ENCODE assay signal across 23 mouse cellular contexts in genomic region chr7:64310241-64310640, GRCm38 (mm10). TPM values are rescaled to one million over a fixed set of nuclear protein-coding genes. Genes with fewer than 3 reads are reported as not detected.
A peak's percentile ranks its signal among the peaks of the same experiment; 100 is the strongest.
DNase-seq lines count a peak whose midpoint lies in the region; ATAC-seq and TF ChIP-seq lines count a peak whose summit lies in the region.
"Had no signal": no experiment of that assay in that cellular context is flagged by ENCODE, and none has a peak within 500 bp of the region (broad histone marks: within the 10 kb centered on the region; RNA-seq: fewer than 3 reads in every experiment).

No protein-coding gene starts in this region.

- H3K9me3 ChIP-seq in hindbrain, postnatal 0 days (ENCODE audit: low read length): no peaks in the 10 kb centered on the region
- H3K9me3 ChIP-seq in hindbrain, embryonic 14.5 days (ENCODE audit: control insufficient read depth, low read length): no peaks in the 10 kb centered on the region
- H3K9me3 ChIP-seq in neural tube, embryonic 11.5 days (ENCODE audit: control insufficient read depth, low read length): no peaks in the 10 kb centered on the region
- H3K9me3 ChIP-seq in neural tube, embryonic 14.5 days (ENCODE audit: control insufficient read depth, low read length): no peaks in the 10 kb centered on the region
- H3K9me3 ChIP-seq: embryonic facial prominence, embryonic 10.5 days; embryonic facial prominence, embryonic 13.5 days; forebrain, embryonic 12.5 days; forebrain, embryonic 15.5 days had no signal

- no peaks in the 10 kb centered on the region for H3K27me3 ChIP-seq in hindbrain, postnatal 0 days (ENCODE audit: insufficient read depth, low read length)
- no peaks in the 10 kb centered on the region for H3K27me3 ChIP-seq in hindbrain, embryonic 14.5 days (ENCODE audit: control insufficient read depth, insufficient read depth, low read length)
- H3K27me3 ChIP-seq in neural tube, embryonic 11.5 days (ENCODE audit: control insufficient read depth, insufficient read depth, low read length): no peaks in the 10 kb centered on the region
- H3K27me3 ChIP-seq in neural tube, embryonic 14.5 days (ENCODE audit: control insufficient read depth, insufficient read depth, low read length): no peaks in the 10 kb centered on the region
- H3K27me3 ChIP-seq: embryonic facial prominence, embryonic 13.5 days; forebrain, embryonic 12.5 days; forebrain, embryonic 15.5 days had no signal

- peak; percentile 28 for DNase-seq in hindbrain, postnatal 0 days (ENCODE audit: low spot score)
- DNase-seq in hindbrain, embryonic 14.5 days (ENCODE audit: low spot score): no peak
- DNase-seq in neural tube, embryonic 11.5 days (ENCODE audit: low spot score): no peak
- no peak for DNase-seq in neural tube, embryonic 10.5 days (ENCODE audit: extremely low spot score, low spot score)
- no peak for DNase-seq in kidney, postnatal 4 days
- DNase-seq: adrenal gland, adult 2 months; adrenal gland, postnatal 14 days; cerebellum, adult 11-12 months; cerebellum, adult 8-10 months; cerebellum, postnatal 10 days; cerebellum, postnatal 36 days; embryo, embryonic 11 days; gastrocnemius, postnatal 10 days; gastrocnemius, postnatal 36 days; heart, adult 2 months had no signal

- no peak overlapping the region for H3K9ac ChIP-seq in hindbrain, postnatal 0 days (replicated peaks; ENCODE audit: low read length)
- H3K9ac ChIP-seq in hindbrain, embryonic 14.5 days: no peak overlapping the region
- no peak overlapping the region for H3K9ac ChIP-seq in neural tube, embryonic 11.5 days (ENCODE audit: low read length)
- H3K9ac ChIP-seq in neural tube, embryonic 14.5 days (replicated peaks; ENCODE audit: low read depth, low read length): no peak overlapping the region
- H3K9ac ChIP-seq: embryonic facial prominence, embryonic 13.5 days; forebrain, embryonic 12.5 days; forebrain, embryonic 15.5 days had no signal

- ATAC-seq in hindbrain, postnatal 0 days: no peak
- ATAC-seq in hindbrain, embryonic 14.5 days (ENCODE audit: low FRiP score): no peak
- no peak for ATAC-seq in neural tube, embryonic 11.5 days (ENCODE audit: insufficient read depth, low FRiP score, low TSS enrichment)
- ATAC-seq in neural tube, embryonic 14.5 days (ENCODE audit: low read depth): peak; percentile 24; the same call in 1 of the 2 replicates
- ATAC-seq: CD4-positive, CD25-positive, alpha-beta regulatory T cell, adult 4 months; forebrain, embryonic 15.5 days had no signal

- H3K27ac ChIP-seq in hindbrain, postnatal 0 days: peak overlapping the region; percentile 41
- no peak overlapping the region for H3K27ac ChIP-seq in hindbrain, embryonic 14.5 days
- H3K27ac ChIP-seq in neural tube, embryonic 11.5 days (ENCODE audit: low read depth, low read length): peak overlapping the region; percentile 35; the same call in 1 of the 2 replicates
- peak overlapping the region; percentile 57; the same call in 1 of the 2 replicates for H3K27ac ChIP-seq in neural tube, embryonic 14.5 days (ENCODE audit: low read depth, low read length)
- H3K27ac ChIP-seq: embryonic facial prominence, embryonic 10.5 days; embryonic facial prominence, embryonic 13.5 days; forebrain, embryonic 12.5 days; forebrain, embryonic 15.5 days; heart, adult 2 months had no signal

- no peaks in the 10 kb centered on the region for H3K4me1 ChIP-seq in hindbrain, postnatal 0 days (ENCODE audit: insufficient read depth, low read length)
- no peaks in the 10 kb centered on the region for H3K4me1 ChIP-seq in hindbrain, embryonic 14.5 days (replicated peaks; ENCODE audit: control insufficient read depth, insufficient read depth, low read length)
- no peaks in the 10 kb centered on the region for H3K4me1 ChIP-seq in neural tube, embryonic 11.5 days (ENCODE audit: control insufficient read depth, insufficient read depth, low read length)
- no peaks in the 10 kb centered on the region for H3K4me1 ChIP-seq in neural tube, embryonic 14.5 days (ENCODE audit: control insufficient read depth, insufficient read depth, low read length)
- H3K4me1 ChIP-seq: embryonic facial prominence, embryonic 10.5 days; embryonic facial prominence, embryonic 13.5 days; forebrain, embryonic 12.5 days had no signal

- WGBS in hindbrain, postnatal 0 days: 61% methylated on average over 7 of the region's 7 CpGs
- WGBS in hindbrain, embryonic 14.5 days: 74% methylated on average over 7 of the region's 7 CpGs
- WGBS in neural tube, embryonic 11.5 days: 52% methylated on average over 7 of the region's 7 CpGs
- WGBS in neural tube, embryonic 14.5 days: 33% methylated on average over 7 of the region's 7 CpGs

- no peak overlapping the region for H3K4me2 ChIP-seq in hindbrain, postnatal 0 days (ENCODE audit: low read depth, low read length)
- no peak overlapping the region for H3K4me2 ChIP-seq in hindbrain, embryonic 14.5 days (replicated peaks)
- H3K4me2 ChIP-seq in neural tube, embryonic 11.5 days (ENCODE audit: low read depth): no peak overlapping the region
- no peak overlapping the region for H3K4me2 ChIP-seq in neural tube, embryonic 14.5 days (ENCODE audit: low read depth, low read length)
- H3K4me2 ChIP-seq: embryonic facial prominence, embryonic 13.5 days; forebrain, embryonic 12.5 days; forebrain, embryonic 15.5 days; heart, embryonic 11.5 days had no signal

- no peak for TF ChIP-seq CTCF in hindbrain, postnatal 0 days (IDR thresholded peaks at IDR 0.05; ENCODE audit: low read depth)

- peaks cover 7% of the 10 kb centered on the region; the same call in 1 of the 2 replicates for H3K36me3 ChIP-seq in hindbrain, postnatal 0 days (ENCODE audit: insufficient read depth, low read length)
- H3K36me3 ChIP-seq in hindbrain, embryonic 14.5 days (replicated peaks; ENCODE audit: control insufficient read depth, insufficient read depth): peaks cover 28% of the 10 kb centered on the region
- H3K36me3 ChIP-seq in neural tube, embryonic 11.5 days (ENCODE audit: control insufficient read depth, insufficient read depth, low read length): no peaks in the 10 kb centered on the region; the same call in 1 of the 2 replicates
- 0 out of 2 replicates have a peak, but pooled peaks cover 6% of the 10 kb centered on the region for H3K36me3 ChIP-seq in neural tube, embryonic 14.5 days (ENCODE audit: control insufficient read depth, insufficient read depth, low read length)

- no peak overlapping the region for H3K4me3 ChIP-seq in hindbrain, postnatal 0 days (ENCODE audit: low read length)
- H3K4me3 ChIP-seq in hindbrain, embryonic 14.5 days (replicated peaks; ENCODE audit: low read length): no peak overlapping the region
- H3K4me3 ChIP-seq in neural tube, embryonic 11.5 days (ENCODE audit: low read depth, low read length): no peak overlapping the region
- H3K4me3 ChIP-seq in neural tube, embryonic 14.5 days (ENCODE audit: low read depth, low read length): no peak overlapping the region
- H3K4me3 ChIP-seq: embryonic facial prominence, embryonic 10.5 days; embryonic facial prominence, embryonic 13.5 days; erythroblast, embryonic 14.5 days; forebrain, embryonic 12.5 days; forebrain, embryonic 15.5 days; heart, adult 2 months had no signal

RNA-seq across cellular contexts. Expression of gene Mtmr10, which starts 22.8 kb away (rescaled TPM):
- total RNA-seq in hindbrain, postnatal 0 days (2014; rRNA removed): 11.7 and 14.5 TPM in 2 replicates
- polyA plus RNA-seq in hindbrain, postnatal 0 days (2015; fragmentation: Nextera tagmentation; extraction: Ambion mirVana): 9.5 and 10.5 TPM in 2 replicates
- 15.0 and 15.4 TPM in 2 replicates for polyA plus RNA-seq in hindbrain, embryonic 14.5 days (2014; fragmentation: Nextera tagmentation; extraction: Ambion mirVana)
- polyA plus RNA-seq in neural tube, embryonic 11.5 days (2014; fragmentation: Nextera tagmentation; extraction: Ambion mirVana): 14.8 and 16.4 TPM in 2 replicates
- polyA plus RNA-seq in neural tube, embryonic 14.5 days (2014; fragmentation: Nextera tagmentation; extraction: Ambion mirVana): 17.7 and 20.7 TPM in 2 replicates
